ENCODE assay signal across 25 mouse cellular contexts in the genomic region with DNA sequence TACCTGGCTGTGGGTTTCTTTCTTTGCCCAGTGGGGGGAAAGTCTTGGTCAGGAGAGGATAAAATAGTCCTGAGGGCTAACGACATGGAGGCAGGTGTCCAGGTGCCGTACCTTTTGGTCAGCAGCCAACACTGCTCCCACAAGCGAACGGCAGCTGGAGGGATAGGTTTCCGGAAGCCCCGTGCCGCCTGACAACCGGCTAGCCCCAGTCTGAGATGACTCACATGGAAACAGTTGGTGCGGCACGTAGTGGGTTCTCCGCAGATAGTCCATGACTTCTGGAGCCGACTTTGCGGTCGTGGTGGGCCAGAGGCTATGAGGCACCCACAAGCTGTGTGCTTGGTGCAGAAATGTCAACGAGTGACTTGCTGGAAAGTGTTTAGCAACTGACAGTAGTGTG.
DNase-seq lines count a peak whose midpoint lies in the region; ATAC-seq and TF ChIP-seq lines count a peak whose summit lies in the region.
"Had no signal": no experiment of that assay in that cellular context is flagged by ENCODE, and none has a peak within 500 bp of the region (broad histone marks: within the 10 kb centered on the region; RNA-seq: fewer than 3 reads in every experiment).

No protein-coding gene starts in this region.

- no peak overlapping the region for H3K4me3 ChIP-seq in gastrocnemius, adult 2 months
- H3K4me3 ChIP-seq in heart, embryonic 11.5 days (ENCODE audit: low read depth, low read length) = no peak overlapping the region
- H3K4me3 ChIP-seq: embryonic facial prominence, embryonic 10.5 days; embryonic facial prominence, embryonic 12.5 days; forebrain, embryonic 13.5 days; forebrain, embryonic 15.5 days had no signal

- ATAC-seq in heart, embryonic 11.5 days (replicated peaks; ENCODE audit: insufficient number of reproducible peaks, low FRiP score, low TSS enrichment) = no peak
- ATAC-seq: activated CD4-positive, CD25-positive, alpha-beta regulatory T cell, adult 4 months; forebrain, embryonic 13.5 days; forebrain, embryonic 15.5 days; forebrain, postnatal 0 days; Patski had no signal

- no peak overlapping the region for H3K4me2 ChIP-seq in heart, embryonic 11.5 days
- H3K4me2 ChIP-seq: embryonic facial prominence, embryonic 12.5 days; forebrain, embryonic 13.5 days; forebrain, embryonic 15.5 days had no signal

- intact Hi-C loops in gastrocnemius, adult 2 months (cut with DNase I) = no loop called here
- intact Hi-C loops in gastrocnemius, postnatal 36 days (cut with DNase I) = no loop called here

- H3K9ac ChIP-seq in heart, embryonic 11.5 days (ENCODE audit: low read depth, low read length) = no peak overlapping the region
- H3K9ac ChIP-seq: embryonic facial prominence, embryonic 12.5 days; forebrain, embryonic 13.5 days; forebrain, embryonic 15.5 days; forebrain, postnatal 0 days had no signal

- H3K36me3 ChIP-seq in heart, embryonic 11.5 days (ENCODE audit: control insufficient read depth, insufficient read depth, low read length) = no peaks in the 10 kb centered on the region
- H3K36me3 ChIP-seq: embryonic facial prominence, embryonic 10.5 days; embryonic facial prominence, embryonic 12.5 days; forebrain, embryonic 15.5 days had no signal

- WGBS in heart, embryonic 11.5 days (ENCODE audit: insufficient replicate concordance) = 83% methylated on average over 15 of the region's 15 CpGs

- H3K4me1 ChIP-seq in heart, embryonic 11.5 days (ENCODE audit: control insufficient read depth, insufficient read depth, low read length) = peaks cover 22% of the 10 kb centered on the region

- no peaks in the 10 kb centered on the region for H3K9me3 ChIP-seq in heart, embryonic 11.5 days (replicated peaks; ENCODE audit: control insufficient read depth, low read length)
- H3K9me3 ChIP-seq: embryonic facial prominence, embryonic 10.5 days; embryonic facial prominence, embryonic 12.5 days; forebrain, embryonic 13.5 days; forebrain, embryonic 15.5 days; G1E had no signal

- no peaks in the 10 kb centered on the region for H3K27me3 ChIP-seq in heart, embryonic 11.5 days (ENCODE audit: control insufficient read depth, insufficient read depth, low read length)
- H3K27me3 ChIP-seq: embryonic facial prominence, embryonic 12.5 days; forebrain, embryonic 13.5 days; forebrain, embryonic 15.5 days; Patski had no signal

- DNase-seq in gastrocnemius, adult 2 months = no peak
- no peak for DNase-seq in gastrocnemius, postnatal 36 days
- DNase-seq in right cerebral cortex, adult 2 months (ENCODE audit: low spot score in 2 of 2) = peak; percentile 48 to 51
- DNase-seq in right cerebral cortex, postnatal 10 days (ENCODE audit: low spot score in 2 of 2) = no peak
- DNase-seq in brain, adult 2 months (ENCODE audit: low read depth, low spot score) = peak; percentile 45
- DNase-seq in embryo, embryonic 10.5 days (ENCODE audit: low spot score) = no peak
- DNase-seq: adrenal gland, adult 8-10 months; adrenal gland, postnatal 14 days; adrenal gland, postnatal 36 days; B cell, adult 2 months; cerebellum, adult 11 months; cerebellum, adult 18-20 months; cerebellum, adult 8-10 months; cerebellum, adult 9-11 months; cerebellum, postnatal 14 days; cerebellum, postnatal 36 days; forebrain, postnatal 0 days had no signal

- TF ChIP-seq CTCF in gastrocnemius, adult 2 months (IDR thresholded peaks at IDR 0.05) = no peak

- H3K27ac ChIP-seq in gastrocnemius, adult 2 months = peak overlapping the region; percentile 51
- no peak overlapping the region for H3K27ac ChIP-seq in heart, embryonic 11.5 days (ENCODE audit: low read depth, low read length)
- H3K27ac ChIP-seq: embryonic facial prominence, embryonic 10.5 days; embryonic facial prominence, embryonic 12.5 days; forebrain, embryonic 13.5 days; forebrain, embryonic 15.5 days had no signal

Comparison
In these comparisons a context has a peak if more than half of its experiments do, and no peak if none do; other contexts are left out.
1. DNase-seq: peak in right cerebral cortex, adult 2 months (2 of 2) and brain, adult 2 months (single experiment); none in gastrocnemius, adult 2 months (single experiment), gastrocnemius, postnatal 36 days (0 of 2), right cerebral cortex, postnatal 10 days (0 of 2) and embryo, embryonic 10.5 days (single experiment).